Mouse (Mus musculus) midbrain, embryonic 11.5 days (tissue): ENCODE data around the gene Eps8l3. TPM values are rescaled to one million over a fixed set of nuclear protein-coding genes. Genes with fewer than 3 reads are reported as not detected.

Source experiments
- ATAC-seq: fragments of 200-750 bp; cut with Nextera tagmentation; 2 replicates; pipeline ENCODE4 v1.8.0; 2017; ENCODE audit warnings: moderate TSS enrichment, moderate library complexity; ENCODE audit not compliant: low FRiP score
- DNase-seq: peaks from one replicate; pipeline ENCODE4 v3.0.0; 2015; ENCODE audit warnings: low spot score; ENCODE audit errors: missing footprints
- H3K27ac ChIP-seq: fragments of 300-500 bp; sonication (generic); 2 replicates; pipeline ENCODE4 v1.5.1; 2014; ENCODE audit warnings: low read depth, low read length
- H3K27me3 ChIP-seq: fragments of 300-500 bp; sonication (generic); 2 replicates; pipeline ENCODE4 v1.6.1; 2014; ENCODE audit warnings: mild to moderate bottlenecking, low read length, moderate library complexity, mixed read lengths; ENCODE audit not compliant: control insufficient read depth, insufficient read depth
- H3K36me3 ChIP-seq: fragments of 300-500 bp; sonication (generic); 2 replicates; pipeline ENCODE4 v1.6.1; 2014; ENCODE audit warnings: mild to moderate bottlenecking, low read length, moderate library complexity, mixed read lengths; ENCODE audit not compliant: control insufficient read depth, insufficient read depth
- H3K4me1 ChIP-seq: fragments of 300-500 bp; sonication (generic); 2 replicates; pipeline ENCODE4 v1.6.1; 2014; ENCODE audit warnings: low read length; ENCODE audit not compliant: control insufficient read depth, insufficient read depth
- H3K4me2 ChIP-seq: fragments of 300-500 bp; sonication (generic); 2 replicates; pipeline ENCODE4 v1.6.1; 2014; ENCODE audit warnings: mild to moderate bottlenecking, moderate library complexity
- H3K4me3 ChIP-seq: fragments of 300-500 bp; sonication (generic); 2 replicates; pipeline ENCODE4 v1.5.1; 2014; ENCODE audit warnings: low read depth, low read length
- H3K9ac ChIP-seq: fragments of 300-500 bp; sonication (generic); 2 replicates; pipeline ENCODE4 v1.6.1; 2014; ENCODE audit warnings: low read length
- H3K9me3 ChIP-seq: fragments of 300-500 bp; sonication (generic); 2 replicates; pipeline ENCODE4 v1.6.1; 2016; ENCODE audit warnings: low read length; ENCODE audit not compliant: control insufficient read depth
- WGBS: fragments of 180-500 bp; shearing (Covaris S2); extraction: QIAGEN DNeasy Blood & Tissue Kit; methylation state at CpG from one replicate; pipeline ENCODE4 v1.1.7; 2014; 5-methylcytosine and 5-hydroxymethylcytosine counted together
- polyA plus RNA-seq: library from polyadenylated mRNA; unstranded; fragments of >200 nt; fragmentation: Nextera tagmentation; extraction: Ambion mirVana; gene quantifications from 2 replicates; pipeline ENCODE4 v1.2.1, GENCODE M21; 2014

The Eps8l3 gene
- polyA plus RNA-seq, 1 experiment from 2014 or later, result not detected

DNA sequence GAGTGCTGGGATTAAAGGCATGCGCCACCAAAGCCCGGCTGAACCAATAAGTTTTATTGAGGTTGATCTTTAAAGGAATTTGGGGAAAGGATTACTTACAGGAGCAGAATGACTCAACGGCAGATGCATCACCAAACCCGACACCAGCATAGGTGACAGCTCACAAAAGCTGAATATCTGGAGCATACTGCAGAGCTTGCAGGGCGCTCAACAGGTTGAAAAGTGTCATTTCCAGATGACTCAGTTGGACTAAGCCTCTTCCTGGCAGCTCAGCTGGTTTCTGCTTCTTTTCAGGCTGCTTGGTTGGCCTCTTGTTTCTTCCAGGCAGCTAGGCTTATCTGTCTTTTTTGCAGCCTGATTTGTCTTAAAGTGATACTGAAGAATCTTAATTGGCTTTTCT, 41.7 kb upstream of the Eps8l3 start:
- Histone ChIP-seq H3K9ac (no peak overlapping the region), H3K9me3 (no peaks in the 10 kb centered on the region), H3K36me3 (no peaks in the 10 kb centered on the region), H3K4me3 (no peak overlapping the region), H3K4me2 (no peak overlapping the region), H3K4me1 (peaks cover 9% of the 10 kb centered on the region), H3K27ac (no peak overlapping the region), H3K27me3 (no peaks in the 10 kb centered on the region)
- DNase-seq (no peak), ATAC-seq (no peak)
- whole genome bisulfite sequencing, result 90% methylated on average over 5 of the region's 5 CpGs

DNA sequence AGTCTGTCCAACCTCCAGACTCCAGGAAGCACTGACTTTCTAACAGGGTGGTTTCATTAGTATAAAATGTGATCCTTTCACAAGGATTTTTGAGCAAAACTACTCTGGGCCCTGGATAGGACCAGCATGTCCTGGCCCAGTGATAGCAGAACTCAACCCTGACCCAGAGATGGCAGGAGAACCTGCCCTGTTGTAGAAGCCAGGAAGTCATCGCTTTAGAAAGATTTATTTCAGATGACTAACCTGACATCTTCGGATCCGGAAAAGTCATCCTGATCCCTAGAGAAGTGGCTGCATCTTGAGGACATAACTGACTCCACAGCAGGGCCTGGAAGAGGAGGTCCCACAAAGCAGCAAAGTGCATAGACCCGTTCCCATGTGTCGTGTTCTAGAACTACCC, 37.2 kb upstream of the Eps8l3 start:
- Histone ChIP-seq H3K4me3 (no peak overlapping the region), H3K36me3 (no peaks in the 10 kb centered on the region), H3K27me3 (no peaks in the 10 kb centered on the region), H3K4me2 (no peak overlapping the region), H3K27ac (no peak overlapping the region), H3K9me3 (no peaks in the 10 kb centered on the region), H3K4me1 (no peaks in the 10 kb centered on the region), H3K9ac (no peak overlapping the region)
- DNase-seq (no peak), ATAC-seq (no peak)
- 91% methylated on average over 5 of the region's 5 CpGs for WGBS

DNA sequence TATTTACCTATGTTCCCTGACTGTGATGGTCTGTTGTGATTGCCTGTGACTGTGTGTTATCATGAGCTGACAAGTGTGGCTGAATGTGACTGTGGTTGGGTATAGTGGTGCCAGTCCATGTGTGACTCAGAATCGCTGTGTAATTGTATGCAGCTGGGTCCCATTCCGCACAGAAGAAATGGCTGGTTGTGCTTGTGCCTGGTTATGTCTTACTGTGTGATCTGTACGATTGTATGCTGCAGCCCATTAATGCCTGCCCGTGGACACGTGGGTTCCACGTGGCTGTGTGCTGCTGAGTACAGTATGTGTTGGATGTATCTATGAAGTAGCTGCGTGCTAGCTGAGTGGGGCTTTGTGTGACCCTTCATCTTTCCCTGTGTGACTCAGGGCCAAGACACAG, 36.2 kb upstream of the Eps8l3 start:
- Histone ChIP-seq H3K27ac (no peak overlapping the region), H3K36me3 (no peaks in the 10 kb centered on the region), H3K27me3 (no peaks in the 10 kb centered on the region), H3K9me3 (no peaks in the 10 kb centered on the region), H3K9ac (no peak overlapping the region), H3K4me2 (no peak overlapping the region), H3K4me3 (no peak overlapping the region), H3K4me1 (no peaks in the 10 kb centered on the region)
- no peak for ATAC-seq
- 92% methylated on average over 7 of the region's 7 CpGs for WGBS
- DNase-seq, result no peak

- no peak for ATAC-seq
- H3K9me3 ChIP-seq, result no peaks in the 10 kb centered on the region
- H3K9ac ChIP-seq, result no peak overlapping the region
- no peaks in the 10 kb centered on the region for H3K4me1 ChIP-seq
- no peaks in the 10 kb centered on the region for H3K36me3 ChIP-seq
- no peak overlapping the region for H3K27ac ChIP-seq
- WGBS, result 84% methylated on average over 7 of the region's 7 CpGs
- H3K27me3 ChIP-seq, result no peaks in the 10 kb centered on the region
- DNase-seq, result no peak
- H3K4me3 ChIP-seq, result no peak overlapping the region
- H3K4me2 ChIP-seq, result no peak overlapping the region
These were observed 35.7 kb upstream of the Eps8l3 start for GRCm38 (mm10) chr3:107841370-107841769.

DNA sequence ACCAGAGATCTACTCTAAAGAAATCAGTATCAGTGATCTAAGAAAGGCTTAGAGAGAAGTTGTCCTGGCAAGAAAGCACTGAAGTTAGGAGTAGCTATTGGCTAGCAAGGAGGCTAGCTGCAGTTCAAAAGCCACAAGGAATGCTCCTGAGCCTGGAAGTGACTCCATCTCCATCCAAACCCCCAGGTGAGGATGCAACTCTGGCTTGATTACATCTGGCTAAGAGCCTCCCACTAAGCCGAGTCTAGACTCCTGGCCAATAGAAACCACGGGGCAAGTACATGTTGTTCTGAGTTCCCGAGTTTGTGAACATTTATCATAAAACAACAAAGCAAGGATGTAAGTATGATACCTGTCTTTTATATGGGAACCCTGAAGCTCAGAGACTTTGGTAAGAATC, 33.6 kb upstream of the Eps8l3 start:
- Histone ChIP-seq H3K36me3 (no peaks in the 10 kb centered on the region), H3K27ac (no peak overlapping the region), H3K27me3 (no peaks in the 10 kb centered on the region), H3K4me3 (no peak overlapping the region), H3K4me2 (no peak overlapping the region), H3K9ac (no peak overlapping the region), H3K4me1 (no peaks in the 10 kb centered on the region), H3K9me3 (no peaks in the 10 kb centered on the region)
- WGBS, result 94% methylated on average over 3 of the region's 3 CpGs
- no peak for ATAC-seq
- DNase-seq, result no peak

GRCm38 (mm10) chr3:107844001-107844400, 33.0 kb upstream of the Eps8l3 start:
- Histone ChIP-seq H3K4me1 (no peaks in the 10 kb centered on the region), H3K9ac (no peak overlapping the region), H3K4me2 (no peak overlapping the region), H3K27me3 (no peaks in the 10 kb centered on the region), H3K9me3 (no peaks in the 10 kb centered on the region), H3K4me3 (no peak overlapping the region), H3K27ac (no peak overlapping the region), H3K36me3 (no peaks in the 10 kb centered on the region)
- 89% methylated on average over 3 of the region's 3 CpGs for WGBS
- no peak for ATAC-seq
- DNase-seq, result no peak

DNA sequence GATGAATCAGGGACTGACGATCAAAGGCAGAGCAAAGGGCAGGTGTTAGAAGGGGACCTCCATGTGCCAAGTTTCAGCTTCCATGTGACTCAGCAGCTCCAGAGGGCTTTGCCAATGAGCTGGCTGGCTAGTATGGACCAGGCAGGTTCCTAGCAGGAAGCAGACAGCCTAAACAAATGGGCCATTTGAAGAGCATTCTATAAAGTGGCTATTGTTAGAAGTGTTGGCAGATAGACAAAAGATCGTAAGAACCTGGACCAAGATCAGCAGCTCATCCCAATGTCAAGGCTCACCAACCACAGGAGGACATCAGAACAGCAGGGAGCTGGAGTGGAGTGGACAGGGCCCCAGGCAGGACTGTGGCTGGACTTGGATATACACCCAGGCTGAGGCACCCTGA, 32.5 kb upstream of the Eps8l3 start:
- H3K36me3 ChIP-seq, result no peaks in the 10 kb centered on the region

GRCm38 (mm10) chr3:107846175-107846574, 30.9 kb upstream of the Eps8l3 start:
- 83% methylated on average over 1 of the region's 1 CpGs for WGBS
- H3K4me3 ChIP-seq, result no peak overlapping the region
- H3K9me3 ChIP-seq, result no peaks in the 10 kb centered on the region
- H3K27ac ChIP-seq, result no peak overlapping the region
- peaks cover 9% of the 10 kb centered on the region for H3K4me1 ChIP-seq
- ATAC-seq (no peak), DNase-seq (peak; percentile 23)
- H3K27me3 ChIP-seq, result no peaks in the 10 kb centered on the region
- no peak overlapping the region for H3K9ac ChIP-seq
- H3K36me3 ChIP-seq, result no peaks in the 10 kb centered on the region
- H3K4me2 ChIP-seq, result no peak overlapping the region

More for the DNA sequence above, 32.5 kb upstream of the Eps8l3 start:
- no peak overlapping the region for H3K9ac ChIP-seq
- H3K9me3 ChIP-seq, result no peaks in the 10 kb centered on the region
- no peaks in the 10 kb centered on the region for H3K4me1 ChIP-seq
- no peak overlapping the region for H3K4me3 ChIP-seq
- H3K27ac ChIP-seq, result no peak overlapping the region
- H3K4me2 ChIP-seq, result no peak overlapping the region
- no peaks in the 10 kb centered on the region for H3K27me3 ChIP-seq
- DNase-seq (no peak), ATAC-seq (no peak)
- 90% methylated on average over 2 of the region's 2 CpGs for WGBS

DNA sequence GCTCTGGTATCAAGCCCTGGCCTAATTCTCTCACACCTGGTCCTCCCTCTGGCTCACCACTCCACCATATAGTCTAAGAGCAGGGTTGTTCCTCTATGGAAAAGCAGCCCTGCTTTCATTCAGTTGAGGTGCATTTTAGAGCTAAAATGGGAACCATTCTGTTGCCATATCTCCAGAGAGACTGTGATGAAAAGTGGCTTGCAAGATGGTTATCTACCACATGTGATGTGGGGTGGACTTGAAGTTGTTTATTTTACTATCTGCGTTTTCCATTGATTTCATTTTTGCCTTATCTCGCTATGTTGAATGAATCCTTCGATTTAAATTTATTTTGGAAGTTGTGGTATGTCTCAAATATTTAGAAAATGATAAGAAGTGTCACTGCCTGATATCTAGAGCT, 30.2 kb upstream of the Eps8l3 start:
- Histone ChIP-seq H3K27me3 (no peaks in the 10 kb centered on the region), H3K27ac (no peak overlapping the region), H3K4me1 (peaks cover 9% of the 10 kb centered on the region), H3K9ac (no peak overlapping the region), H3K4me2 (no peak overlapping the region), H3K36me3 (no peaks in the 10 kb centered on the region), H3K9me3 (no peaks in the 10 kb centered on the region), H3K4me3 (no peak overlapping the region)
- DNase-seq, result no peak
- 87% methylated on average over 3 of the region's 3 CpGs for WGBS
- no peak for ATAC-seq

GRCm38 (mm10) chr3:107848126-107848525, 28.9 kb upstream of the Eps8l3 start:
- no peak overlapping the region for H3K9ac ChIP-seq
- WGBS, result 43% methylated on average over 4 of the region's 4 CpGs
- ATAC-seq (no peak), DNase-seq (no peak)
- no peaks in the 10 kb centered on the region for H3K9me3 ChIP-seq
- H3K27me3 ChIP-seq, result no peaks in the 10 kb centered on the region
- no peak overlapping the region for H3K4me3 ChIP-seq
- no peak overlapping the region for H3K4me2 ChIP-seq
- H3K4me1 ChIP-seq, result peaks cover 9% of the 10 kb centered on the region
- no peaks in the 10 kb centered on the region for H3K36me3 ChIP-seq
- no peak overlapping the region for H3K27ac ChIP-seq
